Mouse (Mus musculus): ENCODE results near the gene Rapgef1. TPM values are rescaled to one million over a fixed set of nuclear protein-coding genes. Genes with fewer than 3 reads are reported as not detected.

Gene Rapgef1
- total and polyA plus RNA-seq, 2 experiments from 2014 or later: 13.7 to 94.0 TPM

GRCm38 (mm10) chr2:29641707-29642106 lies 22.2 kb downstream of the Rapgef1 start:
- no peak overlapping the region for H3K4me2 ChIP-seq (ENCODE audit: low read depth, low read length)
- DNase-seq (ENCODE audit: low spot score) (no peak), ATAC-seq (no peak)
- H3K9ac ChIP-seq (replicated peaks; ENCODE audit: low read length): no peak overlapping the region
- no peaks in the 10 kb centered on the region for H3K4me1 ChIP-seq (ENCODE audit: insufficient read depth, low read length)
- 77% methylated on average over 3 of the region's 3 CpGs for WGBS
- no peak overlapping the region for H3K27ac ChIP-seq
- no peak overlapping the region for H3K4me3 ChIP-seq (ENCODE audit: low read length)
- H3K9me3 ChIP-seq (ENCODE audit: low read length): no peaks in the 10 kb centered on the region
- no peak for TF ChIP-seq CTCF (IDR thresholded peaks at IDR 0.05; ENCODE audit: low read depth)
- H3K27me3 ChIP-seq (ENCODE audit: insufficient read depth, low read length): no peaks in the 10 kb centered on the region
- no peaks in the 10 kb centered on the region for H3K36me3 ChIP-seq (ENCODE audit: insufficient read depth, low read length)

- WGBS: 54% methylated on average over 4 of the region's 4 CpGs
- Histone ChIP-seq H3K9me3 (ENCODE audit: low read length) (no peaks in the 10 kb centered on the region), H3K4me2 (ENCODE audit: low read depth, low read length) (no peak overlapping the region), H3K27ac (no peak overlapping the region), H3K4me1 (ENCODE audit: insufficient read depth, low read length) (no peaks in the 10 kb centered on the region), H3K4me3 (ENCODE audit: low read length) (no peak overlapping the region), H3K27me3 (ENCODE audit: insufficient read depth, low read length) (no peaks in the 10 kb centered on the region), H3K9ac (replicated peaks; ENCODE audit: low read length) (no peak overlapping the region), H3K36me3 (ENCODE audit: insufficient read depth, low read length) (no peaks in the 10 kb centered on the region)
- DNase-seq (ENCODE audit: low spot score) (no peak), ATAC-seq (no peak)
- no peak for TF ChIP-seq CTCF (IDR thresholded peaks at IDR 0.05; ENCODE audit: low read depth)
These were observed 23.9 kb downstream of the Rapgef1 start for GRCm38 (mm10) chr2:29643418-29643817.

DNA sequence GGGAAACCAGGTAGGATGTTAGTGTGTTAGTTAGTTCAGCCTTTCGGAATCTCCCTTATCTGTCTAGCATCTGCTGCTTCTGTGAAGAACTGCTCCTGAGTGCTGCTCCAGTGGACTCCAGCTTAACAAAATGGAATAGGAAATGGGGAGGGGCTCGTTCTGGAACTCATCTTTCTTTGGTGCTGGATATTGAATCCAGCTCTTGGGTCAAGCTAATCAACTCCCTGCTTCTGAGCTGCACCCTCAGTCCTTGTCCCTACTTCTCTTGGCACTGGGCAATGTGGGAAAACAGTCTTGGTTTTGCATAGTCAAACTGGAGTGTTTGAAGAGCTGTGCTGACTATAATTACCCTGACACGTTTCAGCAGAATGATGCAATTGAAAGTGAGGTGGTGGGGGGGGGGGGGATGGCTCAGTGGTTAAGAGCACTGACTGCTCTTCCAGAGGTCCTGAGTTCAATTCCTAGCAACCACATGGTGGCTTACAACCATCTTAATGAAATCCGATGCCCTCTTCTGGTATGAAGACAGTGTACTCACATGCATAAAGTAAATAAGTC lies 25.6 kb downstream of the Rapgef1 start:
- no peak overlapping the region for H3K27ac ChIP-seq
- H3K4me3 ChIP-seq (ENCODE audit: low read length): no peak overlapping the region
- H3K36me3 ChIP-seq (ENCODE audit: insufficient read depth, low read length): no peaks in the 10 kb centered on the region
- DNase-seq (ENCODE audit: low spot score) (no peak), ATAC-seq (no peak)
- H3K9ac ChIP-seq (replicated peaks; ENCODE audit: low read length): no peak overlapping the region
- TF ChIP-seq CTCF (IDR thresholded peaks at IDR 0.05; ENCODE audit: low read depth): no peak
- no peaks in the 10 kb centered on the region for H3K4me1 ChIP-seq (ENCODE audit: insufficient read depth, low read length)
- no peaks in the 10 kb centered on the region for H3K9me3 ChIP-seq (ENCODE audit: low read length)
- no peaks in the 10 kb centered on the region for H3K27me3 ChIP-seq (ENCODE audit: insufficient read depth, low read length)
- 78% methylated on average over 4 of the region's 4 CpGs for WGBS
- H3K4me2 ChIP-seq (ENCODE audit: low read depth, low read length): no peak overlapping the region

DNA sequence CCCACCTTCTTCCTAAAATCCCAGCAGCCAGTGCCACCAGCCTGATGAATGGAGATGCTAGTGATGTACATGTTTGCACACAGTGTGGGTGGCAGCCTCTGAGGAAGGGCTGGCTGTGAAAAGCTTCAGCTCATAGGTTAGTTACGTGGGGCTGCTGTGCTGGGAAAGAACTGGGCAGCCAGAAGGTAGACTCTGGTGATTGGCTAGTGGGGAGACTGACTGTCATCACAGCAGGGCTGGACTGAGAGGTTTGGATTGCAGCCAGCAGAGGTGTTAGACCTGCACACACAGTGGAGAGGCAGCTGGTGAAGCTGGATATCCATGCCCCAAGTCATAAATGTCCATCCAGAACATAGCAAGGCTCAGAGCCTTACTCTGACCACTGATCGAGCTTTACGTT lies 27.1 kb downstream of the Rapgef1 start:
- H3K27me3 ChIP-seq (ENCODE audit: insufficient read depth, low read length): no peaks in the 10 kb centered on the region
- ATAC-seq: no peak
- H3K9me3 ChIP-seq (ENCODE audit: low read length): no peaks in the 10 kb centered on the region
- H3K36me3 ChIP-seq (ENCODE audit: insufficient read depth, low read length): no peaks in the 10 kb centered on the region
- H3K4me1 ChIP-seq (ENCODE audit: insufficient read depth, low read length): no peaks in the 10 kb centered on the region
- WGBS: 68% methylated on average over 3 of the region's 3 CpGs
- H3K9ac ChIP-seq (replicated peaks; ENCODE audit: low read length): no peak overlapping the region
- H3K4me2 ChIP-seq (ENCODE audit: low read depth, low read length): no peak overlapping the region
- no peak overlapping the region for H3K27ac ChIP-seq
- peak; percentile 21 for DNase-seq (ENCODE audit: low spot score)
- no peak for TF ChIP-seq CTCF (IDR thresholded peaks at IDR 0.05; ENCODE audit: low read depth)
- H3K4me3 ChIP-seq (ENCODE audit: low read length): no peak overlapping the region

DNA sequence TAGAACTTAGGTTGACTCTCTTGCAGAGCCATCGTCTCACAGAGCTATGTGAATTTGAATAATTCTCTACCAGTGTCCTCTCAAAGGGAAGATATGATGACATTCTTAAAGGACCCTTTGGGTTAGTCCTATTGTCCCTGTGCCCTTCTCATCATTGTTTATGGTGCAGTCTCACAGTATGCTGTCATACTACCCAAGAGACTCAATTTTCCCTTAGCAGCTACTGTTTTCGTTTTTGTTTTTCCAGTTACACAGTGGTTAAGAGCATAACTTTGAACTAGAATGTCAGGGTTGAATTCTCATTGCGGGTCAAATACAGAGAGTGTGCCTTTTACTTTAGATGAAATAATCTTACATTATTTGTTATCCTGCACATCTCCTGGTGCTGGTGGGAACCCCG lies 27.6 kb downstream of the Rapgef1 start:
- Histone ChIP-seq H3K4me3 (ENCODE audit: low read length) (no peak overlapping the region), H3K9me3 (ENCODE audit: low read length) (no peaks in the 10 kb centered on the region), H3K36me3 (ENCODE audit: insufficient read depth, low read length) (no peaks in the 10 kb centered on the region), H3K4me1 (ENCODE audit: insufficient read depth, low read length) (no peaks in the 10 kb centered on the region), H3K27me3 (ENCODE audit: insufficient read depth, low read length) (no peaks in the 10 kb centered on the region), H3K4me2 (ENCODE audit: low read depth, low read length) (no peak overlapping the region), H3K27ac (no peak overlapping the region), H3K9ac (replicated peaks; ENCODE audit: low read length) (no peak overlapping the region)
- no peak for TF ChIP-seq CTCF (IDR thresholded peaks at IDR 0.05; ENCODE audit: low read depth)
- ATAC-seq (no peak), DNase-seq (ENCODE audit: low spot score) (no peak)
- WGBS: 81% methylated on average over 4 of the region's 4 CpGs

GRCm38 (mm10) chr2:29647808-29648207 lies 28.3 kb downstream of the Rapgef1 start:
- Histone ChIP-seq H3K27me3 (ENCODE audit: insufficient read depth, low read length) (no peaks in the 10 kb centered on the region), H3K9me3 (ENCODE audit: low read length) (no peaks in the 10 kb centered on the region), H3K4me1 (ENCODE audit: insufficient read depth, low read length) (no peaks in the 10 kb centered on the region), H3K27ac (no peak overlapping the region), H3K36me3 (ENCODE audit: insufficient read depth, low read length) (no peaks in the 10 kb centered on the region), H3K4me2 (ENCODE audit: low read depth, low read length) (no peak overlapping the region), H3K4me3 (ENCODE audit: low read length) (no peak overlapping the region), H3K9ac (replicated peaks; ENCODE audit: low read length) (no peak overlapping the region)
- no peak for ATAC-seq
- TF ChIP-seq CTCF (IDR thresholded peaks at IDR 0.05; ENCODE audit: low read depth): no peak
- 62% methylated on average over 7 of the region's 7 CpGs for WGBS
- DNase-seq (ENCODE audit: low spot score): no peak

GRCm38 (mm10) chr2:29648956-29649794 lies 29.7 kb downstream of the Rapgef1 start:
- DNase-seq (ENCODE audit: low spot score) (no peak), ATAC-seq (no peak)
- WGBS: 81% methylated on average over 6 of the region's 6 CpGs

More at GRCm38 (mm10) chr2:29648956-29649794, 29.7 kb downstream of the Rapgef1 start:
- Histone ChIP-seq H3K9ac (replicated peaks; ENCODE audit: low read length) (no peak overlapping the region), H3K27me3 (ENCODE audit: insufficient read depth, low read length) (no peaks in the 10 kb centered on the region), H3K9me3 (ENCODE audit: low read length) (no peaks in the 10 kb centered on the region), H3K36me3 (ENCODE audit: insufficient read depth, low read length) (no peaks in the 10 kb centered on the region), H3K4me2 (ENCODE audit: low read depth, low read length) (no peak overlapping the region), H3K4me3 (ENCODE audit: low read length) (no peak overlapping the region), H3K27ac (no peak overlapping the region), H3K4me1 (ENCODE audit: insufficient read depth, low read length) (no peaks in the 10 kb centered on the region)
- no peak for TF ChIP-seq CTCF (IDR thresholded peaks at IDR 0.05; ENCODE audit: low read depth)
